Mouse (Mus musculus) hindbrain, embryonic 14.5 days (tissue): ENCODE results near the gene Pja2. TPM values are rescaled to one million over a fixed set of nuclear protein-coding genes. Genes with fewer than 3 reads are reported as not detected.
"Not testable (repeated sequence)": the region's sequence is repeated elsewhere in the genome, so short reads cannot be mapped to it uniquely, and the experiment has no call there.

Experiments
- ATAC-seq: fragments of 200-750 bp; cut with Nextera tagmentation; 2 replicates; pipeline ENCODE4 v1.8.0; 2017; ENCODE audit warnings: moderate number of reproducible peaks, mild to moderate bottlenecking, moderate TSS enrichment, moderate library complexity; ENCODE audit not compliant: low FRiP score
- DNase-seq: peaks from one replicate; pipeline ENCODE4 v3.0.0-alpha.2; 2015; ENCODE audit warnings: low spot score
- H3K27ac ChIP-seq: fragments of 300-500 bp; sonication (generic); 2 replicates; pipeline ENCODE4 v1.5.1; 2014; ENCODE audit warnings: mild to moderate bottlenecking, moderate library complexity
- H3K27me3 ChIP-seq: fragments of 300-500 bp; sonication (generic); 2 replicates; pipeline ENCODE4 v1.6.1; 2014; ENCODE audit warnings: mild to moderate bottlenecking, low read length, mixed read lengths; ENCODE audit not compliant: control insufficient read depth, insufficient read depth
- H3K36me3 ChIP-seq: fragments of 300-500 bp; sonication (generic); replicated peaks from 2 replicates; pipeline ENCODE4 v1.6.1; 2014; ENCODE audit not compliant: control insufficient read depth, insufficient read depth
- H3K4me1 ChIP-seq: fragments of 300-500 bp; sonication (generic); replicated peaks from 2 replicates; pipeline ENCODE4 v1.6.1; 2014; ENCODE audit warnings: antibody characterized with exemption, low read length, mixed read lengths; ENCODE audit not compliant: control insufficient read depth, insufficient read depth
- H3K4me2 ChIP-seq: fragments of 300-500 bp; sonication (generic); replicated peaks from 2 replicates; pipeline ENCODE4 v1.6.1; 2014; ENCODE audit warnings: mild to moderate bottlenecking, moderate library complexity
- H3K4me3 ChIP-seq: fragments of 300-500 bp; sonication (generic); replicated peaks from 2 replicates; pipeline ENCODE4 v1.5.1; 2014; ENCODE audit warnings: mild to moderate bottlenecking, low read length
- H3K9ac ChIP-seq: fragments of 300-500 bp; sonication (generic); 2 replicates; pipeline ENCODE4 v1.6.1; 2014
- H3K9me3 ChIP-seq: fragments of 300-500 bp; sonication (generic); 2 replicates; pipeline ENCODE4 v1.6.1; 2016; ENCODE audit warnings: low read length; ENCODE audit not compliant: control insufficient read depth
- WGBS: fragments of 180-500 bp; shearing (Covaris S2); extraction: QIAGEN DNeasy Blood & Tissue Kit; methylation state at CpG from one replicate; pipeline ENCODE4 v1.1.7; 2014; 5-methylcytosine and 5-hydroxymethylcytosine counted together
- polyA plus RNA-seq: library from polyadenylated mRNA; unstranded; fragments of >200 nt; fragmentation: Nextera tagmentation; extraction: Ambion mirVana; gene quantifications from 2 replicates; pipeline ENCODE4 v1.2.1, GENCODE M21; 2014

Pja2 gene
- polyA plus RNA-seq, 1 experiment from 2014 or later, result 219 TPM

- Histone ChIP-seq H3K9ac (no peak overlapping the region), H3K9me3 (no peaks in the 10 kb centered on the region), H3K36me3 (peaks cover 53% of the 10 kb centered on the region), H3K27me3 (no peaks in the 10 kb centered on the region), H3K4me2 (no peak overlapping the region), H3K4me1 (no peaks in the 10 kb centered on the region), H3K27ac (no peak overlapping the region), H3K4me3 (no peak overlapping the region)
- no peak for ATAC-seq
- WGBS, result 85% methylated on average over 8 of the region's 8 CpGs
- no peak for DNase-seq
Measured at GRCm38 (mm10) chr17:64292740-64293139, 39.0 kb downstream of the Pja2 start.

- 48% methylated on average over 4 of the region's 4 CpGs for WGBS
- Histone ChIP-seq H3K27ac (no peak overlapping the region), H3K4me3 (no peak overlapping the region), H3K9ac (no peak overlapping the region), H3K36me3 (peaks cover 68% of the 10 kb centered on the region), H3K4me1 (no peaks in the 10 kb centered on the region), H3K4me2 (no peak overlapping the region), H3K9me3 (no peaks in the 10 kb centered on the region), H3K27me3 (no peaks in the 10 kb centered on the region)
- ATAC-seq, result no peak
- no peak for DNase-seq
Measured at GRCm38 (mm10) chr17:64289684-64290083, 42.0 kb downstream of the Pja2 start.

- Histone ChIP-seq H3K4me2 (no peak overlapping the region), H3K27me3 (no peaks in the 10 kb centered on the region), H3K27ac (no peak overlapping the region), H3K9ac (no peak overlapping the region), H3K9me3 (no peaks in the 10 kb centered on the region), H3K4me3 (no peak overlapping the region), H3K4me1 (no peaks in the 10 kb centered on the region), H3K36me3 (peaks cover 79% of the 10 kb centered on the region)
- 87% methylated on average over 7 of the region's 7 CpGs for WGBS
- ATAC-seq (no peak), DNase-seq (no peak)
Measured at GRCm38 (mm10) chr17:64288000-64288399, 43.7 kb downstream of the Pja2 start.

- 81% methylated on average over 3 of the region's 3 CpGs for WGBS
- no peak overlapping the region for H3K27ac ChIP-seq
- no peak overlapping the region for H3K9ac ChIP-seq
- no peaks in the 10 kb centered on the region for H3K4me1 ChIP-seq
- H3K9me3 ChIP-seq, result no peaks in the 10 kb centered on the region
- DNase-seq (no peak), ATAC-seq (no peak)
- no peaks in the 10 kb centered on the region for H3K27me3 ChIP-seq
- peaks cover 84% of the 10 kb centered on the region for H3K36me3 ChIP-seq
- H3K4me2 ChIP-seq, result no peak overlapping the region
- no peak overlapping the region for H3K4me3 ChIP-seq
Measured at GRCm38 (mm10) chr17:64286836-64287235, 44.9 kb downstream of the Pja2 start.

GRCm38 (mm10) chr17:64281368-64281767 lies 50.3 kb downstream of the Pja2 start:
- not testable (repeated sequence) for H3K9ac ChIP-seq, H3K4me1 ChIP-seq, H3K9me3 ChIP-seq, H3K27me3 ChIP-seq, H3K27ac ChIP-seq, H3K4me2 ChIP-seq, H3K4me3 ChIP-seq, ATAC-seq, DNase-seq
- peaks cover 59% of the 10 kb centered on the region for H3K36me3 ChIP-seq
- 83% methylated on average over 3 of the region's 3 CpGs for WGBS

- no peak overlapping the region for H3K27ac ChIP-seq
- H3K4me2 ChIP-seq, result no peak overlapping the region
- H3K27me3 ChIP-seq, result no peaks in the 10 kb centered on the region
- H3K4me1 ChIP-seq, result no peaks in the 10 kb centered on the region
- WGBS, result 75% methylated on average over 9 of the region's 9 CpGs
- ATAC-seq, result no peak
- DNase-seq, result no peak
- H3K4me3 ChIP-seq, result no peak overlapping the region
- H3K36me3 ChIP-seq, result peaks cover 23% of the 10 kb centered on the region
- no peak overlapping the region for H3K9ac ChIP-seq
- no peaks in the 10 kb centered on the region for H3K9me3 ChIP-seq
Measured at GRCm38 (mm10) chr17:64277649-64278212, 54.0 kb downstream of the Pja2 start.

- Histone ChIP-seq H3K4me1 (no peaks in the 10 kb centered on the region), H3K27ac (no peak overlapping the region), H3K9me3 (no peaks in the 10 kb centered on the region), H3K27me3 (no peaks in the 10 kb centered on the region), H3K4me3 (no peak overlapping the region), H3K4me2 (no peak overlapping the region), H3K9ac (no peak overlapping the region), H3K36me3 (peaks cover 13% of the 10 kb centered on the region)
- no peak for DNase-seq
- WGBS, result 88% methylated on average over 5 of the region's 5 CpGs
- ATAC-seq, result no peak
Measured at GRCm38 (mm10) chr17:64276666-64277065, 55.0 kb downstream of the Pja2 start.

- Histone ChIP-seq H3K4me1 (no peaks in the 10 kb centered on the region), H3K4me2 (no peak overlapping the region), H3K4me3 (no peak overlapping the region), H3K9me3 (no peaks in the 10 kb centered on the region), H3K27me3 (no peaks in the 10 kb centered on the region), H3K9ac (no peak overlapping the region), H3K36me3 (peaks cover 5% of the 10 kb centered on the region; the same call in 1 of the 2 replicates), H3K27ac (no peak overlapping the region)
- ATAC-seq (no peak), DNase-seq (no peak)
- 87% methylated on average over 4 of the region's 4 CpGs for WGBS
Measured at GRCm38 (mm10) chr17:64275188-64275587, 56.5 kb downstream of the Pja2 start.

GRCm38 (mm10) chr17:64274341-64275105 lies 57.2 kb downstream of the Pja2 start:
- ATAC-seq (no peak), DNase-seq (no peak)
- 97% methylated on average over 10 of the region's 10 CpGs for WGBS
- Histone ChIP-seq H3K9ac (no peak overlapping the region), H3K27ac (no peak overlapping the region), H3K4me1 (no peaks in the 10 kb centered on the region), H3K36me3 (no peaks in the 10 kb centered on the region; the same call in 1 of the 2 replicates), H3K4me2 (no peak overlapping the region), H3K9me3 (no peaks in the 10 kb centered on the region), H3K27me3 (no peaks in the 10 kb centered on the region), H3K4me3 (no peak overlapping the region)
